Mouse (Mus musculus) E14TG2a.4 (cell line): Measurements from ENCODE around the gene Oxtr.

Source experiments
- H3K27me3 ChIP-seq: 2 replicates; pipeline ENCODE4 v1.6.1; 2014; ENCODE audit warnings: low read length, control low read depth; ENCODE audit not compliant: insufficient read depth
- H3K36me3 ChIP-seq: 2 replicates; pipeline ENCODE4 v1.6.1; 2014; ENCODE audit warnings: low read length, control low read depth; ENCODE audit not compliant: insufficient read depth
- H3K4me1 ChIP-seq: replicated peaks from 2 replicates; pipeline ENCODE4 v1.6.1; 2014; ENCODE audit warnings: low read depth, low read length, control low read depth
- H3K4me3 ChIP-seq: replicated peaks from 2 replicates; pipeline ENCODE4 v1.5.1; 2014; ENCODE audit warnings: mild to moderate bottlenecking, low read length
- H3K9me3 ChIP-seq: 2 replicates; pipeline ENCODE4 v1.6.1; 2014; ENCODE audit warnings: low read length, control low read depth
- CTCF ChIP-seq: conservative IDR thresholded peaks from 2 replicates; pipeline ENCODE4 v1.5.1; 2014; ENCODE audit warnings: low read length
- NANOG ChIP-seq: IDR thresholded peaks from 2 replicates; pipeline ENCODE4 v1.6.1; 2014; ENCODE audit warnings: borderline replicate concordance, low read length, mixed read lengths
- POU5F1 ChIP-seq: IDR thresholded peaks from 2 replicates; pipeline ENCODE4 v1.6.1; 2014; ENCODE audit warnings: low read length, borderline replicate concordance

The Oxtr gene

DNA sequence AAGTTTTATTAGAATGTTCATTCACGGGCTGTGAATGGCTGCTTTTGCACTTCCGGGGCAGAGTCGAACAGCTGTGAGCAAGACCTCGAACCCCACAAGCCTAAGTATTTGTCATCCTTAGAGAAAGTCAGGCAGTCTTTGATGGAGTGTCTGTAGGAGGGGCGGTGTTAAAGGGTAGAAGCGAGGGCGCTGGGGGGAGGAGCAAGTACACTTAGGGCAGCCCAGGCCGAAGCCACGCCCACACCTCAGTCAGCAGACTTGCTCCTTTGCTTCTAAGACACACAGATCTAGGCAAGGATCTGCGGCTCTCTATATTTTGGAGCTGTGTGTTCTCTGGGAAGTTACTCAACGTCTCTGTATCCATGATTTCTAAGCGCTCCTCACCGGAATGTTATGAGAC, 9.9 kb downstream of the Oxtr start:
- peaks cover 52% of the 10 kb centered on the region for H3K27me3 ChIP-seq
- TF ChIP-seq NANOG, result no peak
- no peak for TF ChIP-seq POU5F1
- TF ChIP-seq CTCF, result no peak
- H3K4me3 ChIP-seq, result no peak overlapping the region
- no peaks in the 10 kb centered on the region for H3K9me3 ChIP-seq
- peaks cover 12% of the 10 kb centered on the region for H3K4me1 ChIP-seq
- no peaks in the 10 kb centered on the region for H3K36me3 ChIP-seq

DNA sequence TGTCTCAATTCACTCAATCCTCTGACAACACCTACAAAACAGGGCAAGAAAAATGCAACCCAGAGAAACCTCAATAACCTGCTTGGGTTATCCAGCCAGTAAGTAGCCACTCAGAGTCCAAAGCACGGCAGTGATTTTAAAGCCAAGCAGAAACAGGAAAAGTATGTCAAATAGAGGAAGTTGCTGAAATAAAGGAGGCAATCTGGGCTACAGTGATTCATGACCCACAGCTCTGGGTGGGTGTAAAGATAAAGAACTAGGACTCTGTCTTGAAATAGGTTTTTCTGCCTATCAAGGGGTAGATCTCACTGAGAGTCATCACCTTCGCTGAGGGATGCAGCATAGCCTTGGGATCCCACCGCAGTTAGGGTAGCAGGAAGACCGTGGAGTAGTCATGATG, 18.1 kb downstream of the Oxtr start:
- TF ChIP-seq POU5F1 (no peak), NANOG (no peak), CTCF (no peak)
- Histone ChIP-seq H3K9me3 (peaks cover 5% of the 10 kb centered on the region; the same call in 1 of the 2 replicates), H3K4me1 (peaks cover 6% of the 10 kb centered on the region; the same call in 1 of the 2 replicates), H3K36me3 (no peaks in the 10 kb centered on the region), H3K4me3 (no peak overlapping the region), H3K27me3 (peaks cover 42% of the 10 kb centered on the region)

DNA sequence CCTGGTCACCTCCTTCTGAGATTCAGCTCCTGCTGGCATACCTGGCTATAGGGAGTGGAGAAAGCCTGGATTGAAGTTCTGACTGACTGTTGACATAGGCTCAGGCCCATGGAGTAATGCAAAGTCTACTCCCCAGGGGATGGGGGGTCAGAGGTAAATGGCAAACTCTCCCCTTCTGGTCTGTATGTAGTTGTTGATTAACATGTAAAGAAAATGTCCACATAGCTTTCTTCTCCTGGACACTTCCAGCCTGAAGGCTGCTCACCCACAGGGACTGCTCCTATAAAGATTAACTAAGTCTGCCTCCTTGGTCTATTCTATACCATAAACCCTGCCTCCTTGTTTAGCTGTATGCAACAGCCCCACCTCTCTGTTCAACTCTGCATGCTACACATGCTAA, 23.7 kb downstream of the Oxtr start:
- Histone ChIP-seq H3K4me3 (no peak overlapping the region), H3K9me3 (peaks cover 20% of the 10 kb centered on the region), H3K36me3 (no peaks in the 10 kb centered on the region), H3K4me1 (no peaks in the 10 kb centered on the region), H3K27me3 (peaks cover 17% of the 10 kb centered on the region)
- TF ChIP-seq NANOG (no peak), POU5F1 (no peak), CTCF (no peak)

DNA sequence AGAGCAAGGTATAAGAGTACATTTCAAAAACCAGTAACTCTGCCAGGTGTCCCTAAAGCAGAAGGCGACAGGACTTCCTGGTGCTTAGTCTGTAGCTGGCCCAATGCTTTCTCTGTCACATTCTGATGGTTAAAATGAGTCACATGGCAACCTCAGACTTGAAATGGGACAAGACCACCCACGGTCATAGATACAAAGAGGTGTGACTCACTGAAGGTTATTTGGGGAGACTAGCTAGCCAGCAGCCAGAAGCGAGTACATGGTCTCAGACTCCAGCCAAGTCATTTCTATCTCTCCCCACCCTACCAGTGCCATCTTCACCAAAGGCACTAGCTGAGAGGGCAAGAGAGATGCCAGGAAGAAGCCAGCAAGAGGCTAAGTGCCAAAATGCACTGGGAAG, 24.3 kb downstream of the Oxtr start:
- Histone ChIP-seq H3K9me3 (peaks cover 20% of the 10 kb centered on the region), H3K27me3 (peaks cover 17% of the 10 kb centered on the region), H3K4me1 (no peaks in the 10 kb centered on the region), H3K36me3 (no peaks in the 10 kb centered on the region), H3K4me3 (no peak overlapping the region)
- no peak for TF ChIP-seq NANOG
- TF ChIP-seq POU5F1, result no peak
- TF ChIP-seq CTCF, result no peak

DNA sequence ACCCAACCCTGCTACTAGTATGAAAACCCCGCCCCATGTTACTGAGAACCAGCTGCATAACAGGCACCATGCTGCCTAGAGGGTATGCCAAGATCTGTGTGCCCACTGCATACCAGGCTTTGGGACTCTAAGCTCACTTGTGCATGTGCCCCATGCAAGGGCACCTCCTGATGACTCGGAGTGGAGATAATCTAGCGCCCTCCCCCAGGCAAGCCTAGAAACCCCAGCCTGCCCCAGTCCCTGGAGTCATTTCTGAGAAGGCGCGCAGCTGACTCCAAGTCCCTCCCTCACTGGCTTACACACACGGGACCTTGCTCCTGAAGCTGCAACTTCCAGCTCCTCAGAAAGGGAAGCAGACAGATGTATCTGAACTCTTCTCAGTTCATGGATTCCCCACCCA, 26.4 kb downstream of the Oxtr start:
- no peaks in the 10 kb centered on the region for H3K36me3 ChIP-seq
- TF ChIP-seq CTCF, result no peak
- TF ChIP-seq NANOG, result no peak
- TF ChIP-seq POU5F1, result no peak
- peaks cover 15% of the 10 kb centered on the region for H3K9me3 ChIP-seq
- H3K4me3 ChIP-seq, result no peak overlapping the region
- no peaks in the 10 kb centered on the region for H3K4me1 ChIP-seq
- peaks cover 15% of the 10 kb centered on the region for H3K27me3 ChIP-seq

DNA sequence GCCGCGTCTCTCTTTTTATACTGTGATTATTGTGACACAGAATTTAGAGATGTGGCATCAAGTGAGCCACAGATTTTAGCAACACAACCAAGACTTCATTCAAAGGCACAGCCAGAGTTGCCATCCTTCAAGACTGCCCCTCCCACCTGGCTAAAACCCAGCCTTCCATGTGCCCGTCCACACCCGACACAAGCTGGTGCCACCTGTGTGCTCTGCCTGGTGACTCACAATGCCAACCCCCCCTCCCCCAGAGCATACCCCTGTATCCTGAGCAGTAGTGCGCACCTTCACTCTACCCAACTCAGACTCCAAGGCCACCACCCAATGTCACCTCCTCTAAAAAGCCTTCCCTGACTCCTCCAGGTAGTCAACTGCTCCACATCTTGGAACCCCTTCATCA, 28.3 kb downstream of the Oxtr start:
- Histone ChIP-seq H3K9me3 (peaks cover 15% of the 10 kb centered on the region), H3K36me3 (no peaks in the 10 kb centered on the region), H3K27me3 (peaks cover 17% of the 10 kb centered on the region), H3K4me3 (no peak overlapping the region), H3K4me1 (no peaks in the 10 kb centered on the region)
- no peak for TF ChIP-seq NANOG
- no peak for TF ChIP-seq POU5F1
- no peak for TF ChIP-seq CTCF

DNA sequence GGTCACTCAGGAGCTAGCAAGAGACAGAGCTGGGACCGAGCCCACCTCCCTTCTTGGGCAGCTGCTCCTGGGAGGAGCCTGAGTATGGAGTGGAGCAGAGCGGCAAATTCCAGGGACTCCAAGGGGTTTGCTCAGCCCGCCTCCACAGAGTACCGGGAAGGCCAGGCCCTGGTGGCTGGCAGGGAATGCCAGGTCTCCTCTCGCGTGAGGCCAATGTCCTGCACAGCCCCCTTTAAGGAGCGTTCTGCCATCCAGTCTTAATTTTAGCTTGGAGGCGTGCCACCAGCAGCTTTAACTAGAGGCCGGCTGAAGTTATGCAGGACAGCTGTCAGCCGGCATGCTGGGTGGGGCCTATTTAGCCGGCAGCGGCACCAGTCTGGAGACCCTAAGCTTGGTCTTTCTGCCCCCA, 30.4 kb downstream of the Oxtr start, which contains the start of gene Cav3:
Gene Cav3 (plus strand): TSS at position 165 of the 409 bp plus-strand sequence.
- TF ChIP-seq CTCF, result no peak
- TF ChIP-seq POU5F1, result no peak
- no peak for TF ChIP-seq NANOG
- H3K9me3 ChIP-seq, result peaks cover 15% of the 10 kb centered on the region
- H3K4me3 ChIP-seq, result no peak within 1 kb of the TSS
- no peaks in the 10 kb centered on the region for H3K36me3 ChIP-seq
- H3K4me1 ChIP-seq, result no peaks in the 10 kb centered on the region
- peaks cover 14% of the 10 kb centered on the region for H3K27me3 ChIP-seq

DNA sequence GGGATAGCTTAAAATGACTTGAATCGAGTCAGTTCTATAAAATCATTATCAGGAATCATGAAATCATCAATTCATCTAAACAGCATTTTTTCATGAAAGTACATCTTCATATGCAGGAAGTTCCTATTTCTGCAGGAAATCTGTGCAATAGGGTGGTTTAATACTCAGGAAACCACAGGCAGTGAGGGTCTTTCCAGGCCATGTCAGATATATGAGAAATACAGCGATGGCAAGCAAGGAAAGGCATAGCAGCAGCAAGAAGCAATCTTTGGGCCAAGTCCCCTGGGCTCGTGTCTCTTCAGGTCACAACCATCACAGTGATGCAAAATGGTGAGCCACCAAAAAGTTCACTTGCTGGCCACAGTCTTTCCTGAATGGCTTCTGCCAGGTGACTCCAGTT, 44.1 kb downstream of the Oxtr start:
- H3K4me1 ChIP-seq, result no peaks in the 10 kb centered on the region
- peaks cover 22% of the 10 kb centered on the region for H3K9me3 ChIP-seq
- H3K27me3 ChIP-seq, result peaks cover 3% of the 10 kb centered on the region; the same call in 1 of the 2 replicates
- H3K36me3 ChIP-seq, result no peaks in the 10 kb centered on the region
- no peak for TF ChIP-seq NANOG
- no peak for TF ChIP-seq CTCF
- no peak for TF ChIP-seq POU5F1
- no peak overlapping the region for H3K4me3 ChIP-seq
